Mouse (Mus musculus): Measurements from ENCODE around the gene Med4. TPM values are rescaled to one million over a fixed set of nuclear protein-coding genes. Genes with fewer than 3 reads are reported as not detected.

Med4 gene
- polyA plus RNA-seq, 1 experiment from 2014 or later = 75.4 TPM

GRCm38 (mm10) chr14:73486641-73487040 lies 23.2 kb upstream of the Med4 start:
- H3K4me3 ChIP-seq (ENCODE audit: low read depth, low read length) = no peak overlapping the region
- no peaks in the 10 kb centered on the region for H3K9me3 ChIP-seq (ENCODE audit: control insufficient read depth, low read length)
- 61% methylated on average over 5 of the region's 5 CpGs for WGBS
- ATAC-seq (replicated peaks; ENCODE audit: low FRiP score) = no peak
- H3K27me3 ChIP-seq (replicated peaks; ENCODE audit: control insufficient read depth, insufficient read depth, low read length) = no peaks in the 10 kb centered on the region
- no peak overlapping the region for H3K9ac ChIP-seq (ENCODE audit: low read depth, low read length)
- no peak for DNase-seq (ENCODE audit: low spot score)
- H3K36me3 ChIP-seq (ENCODE audit: control insufficient read depth, insufficient read depth, low read length) = no peaks in the 10 kb centered on the region
- H3K4me2 ChIP-seq = no peak overlapping the region
- no peaks in the 10 kb centered on the region for H3K4me1 ChIP-seq (replicated peaks; ENCODE audit: control insufficient read depth, insufficient read depth, low read length)
- H3K27ac ChIP-seq (ENCODE audit: low read depth, low read length) = no peak overlapping the region

DNA sequence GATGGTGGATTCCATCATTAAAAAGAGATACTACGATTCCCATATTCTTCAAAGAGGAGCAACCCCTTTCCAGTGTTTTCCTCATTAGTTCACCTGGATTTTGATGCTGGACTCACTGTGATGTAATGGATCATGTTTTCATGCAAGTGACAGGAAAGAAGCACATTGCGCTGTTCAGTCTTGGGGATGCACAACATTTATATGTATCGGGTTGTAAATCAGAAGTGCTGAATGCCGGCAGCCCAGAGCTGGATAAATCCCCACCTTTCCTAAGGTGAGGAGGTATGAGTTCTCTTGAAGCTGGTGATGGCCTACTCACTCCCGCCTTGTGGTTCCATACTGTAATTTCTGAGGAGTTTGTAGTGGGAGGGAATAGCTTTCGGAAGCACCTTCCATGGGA lies 16.5 kb upstream of the Med4 start:
- no peaks in the 10 kb centered on the region for H3K27me3 ChIP-seq (replicated peaks; ENCODE audit: control insufficient read depth, insufficient read depth, low read length)
- WGBS = 87% methylated on average over 6 of the region's 6 CpGs
- no peak overlapping the region for H3K4me2 ChIP-seq
- DNase-seq (ENCODE audit: low spot score) (no peak), ATAC-seq (replicated peaks; ENCODE audit: low FRiP score) (no peak)
- no peak overlapping the region for H3K27ac ChIP-seq (ENCODE audit: low read depth, low read length)
- H3K36me3 ChIP-seq (ENCODE audit: control insufficient read depth, insufficient read depth, low read length) = no peaks in the 10 kb centered on the region
- no peak overlapping the region for H3K9ac ChIP-seq (ENCODE audit: low read depth, low read length)
- H3K4me3 ChIP-seq (ENCODE audit: low read depth, low read length) = no peak overlapping the region
- no peaks in the 10 kb centered on the region for H3K9me3 ChIP-seq (ENCODE audit: control insufficient read depth, low read length)
- H3K4me1 ChIP-seq (replicated peaks; ENCODE audit: control insufficient read depth, insufficient read depth, low read length) = no peaks in the 10 kb centered on the region

- DNase-seq (ENCODE audit: low spot score) (no peak), ATAC-seq (replicated peaks; ENCODE audit: low FRiP score) (0 out of 2 replicates have a peak, but pooled peaks have one; percentile 45)
- H3K4me2 ChIP-seq = no peak overlapping the region
- no peaks in the 10 kb centered on the region for H3K27me3 ChIP-seq (replicated peaks; ENCODE audit: control insufficient read depth, insufficient read depth, low read length)
- H3K4me3 ChIP-seq (ENCODE audit: low read depth, low read length) = no peak overlapping the region
- no peaks in the 10 kb centered on the region for H3K4me1 ChIP-seq (replicated peaks; ENCODE audit: control insufficient read depth, insufficient read depth, low read length)
- no peaks in the 10 kb centered on the region for H3K9me3 ChIP-seq (ENCODE audit: control insufficient read depth, low read length)
- H3K9ac ChIP-seq (ENCODE audit: low read depth, low read length) = no peak overlapping the region
- 57% methylated on average over 6 of the region's 6 CpGs for WGBS
- H3K36me3 ChIP-seq (ENCODE audit: control insufficient read depth, insufficient read depth, low read length) = no peaks in the 10 kb centered on the region
- no peak overlapping the region for H3K27ac ChIP-seq (ENCODE audit: low read depth, low read length)
These were observed 15.7 kb upstream of the Med4 start for GRCm38 (mm10) chr14:73494122-73494521.

DNA sequence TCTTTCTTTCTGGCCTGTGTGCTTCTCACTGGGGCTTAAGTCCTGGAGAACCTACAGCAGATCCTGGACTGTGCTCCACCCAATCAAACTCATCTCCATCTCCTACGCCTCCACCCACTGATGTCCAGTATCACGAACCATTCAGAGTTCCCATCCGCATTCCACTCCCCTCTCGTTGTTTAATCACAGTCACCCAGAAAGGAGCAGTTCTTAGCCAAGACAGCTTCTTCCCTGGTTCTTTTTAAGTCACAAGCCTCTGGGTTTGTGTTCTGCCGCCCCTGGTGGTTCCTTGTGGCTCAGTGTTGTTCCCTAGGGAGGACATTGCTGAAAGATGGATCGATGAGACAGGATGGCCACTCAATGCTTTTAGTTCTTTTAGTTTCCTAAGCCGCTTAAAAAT lies 14.1 kb upstream of the Med4 start:
- no peak overlapping the region for H3K4me3 ChIP-seq (ENCODE audit: low read depth, low read length)
- H3K9ac ChIP-seq (ENCODE audit: low read depth, low read length) = no peak overlapping the region
- no peaks in the 10 kb centered on the region for H3K9me3 ChIP-seq (ENCODE audit: control insufficient read depth, low read length)
- H3K4me1 ChIP-seq (replicated peaks; ENCODE audit: control insufficient read depth, insufficient read depth, low read length) = no peaks in the 10 kb centered on the region
- no peaks in the 10 kb centered on the region for H3K36me3 ChIP-seq (ENCODE audit: control insufficient read depth, insufficient read depth, low read length)
- no peak overlapping the region for H3K4me2 ChIP-seq
- H3K27ac ChIP-seq (ENCODE audit: low read depth, low read length) = no peak overlapping the region
- no peaks in the 10 kb centered on the region for H3K27me3 ChIP-seq (replicated peaks; ENCODE audit: control insufficient read depth, insufficient read depth, low read length)
- 70% methylated on average over 7 of the region's 7 CpGs for WGBS
- DNase-seq (ENCODE audit: low spot score) = no peak
- ATAC-seq (replicated peaks; ENCODE audit: low FRiP score) = no peak

- Histone ChIP-seq H3K9ac (ENCODE audit: low read depth, low read length) (no peak overlapping the region), H3K36me3 (ENCODE audit: control insufficient read depth, insufficient read depth, low read length) (no peaks in the 10 kb centered on the region), H3K27ac (ENCODE audit: low read depth, low read length) (no peak overlapping the region), H3K9me3 (ENCODE audit: control insufficient read depth, low read length) (no peaks in the 10 kb centered on the region), H3K4me1 (replicated peaks; ENCODE audit: control insufficient read depth, insufficient read depth, low read length) (peaks cover 5% of the 10 kb centered on the region; the same call in 1 of the 2 replicates), H3K4me3 (ENCODE audit: low read depth, low read length) (no peak overlapping the region), H3K4me2 (no peak overlapping the region), H3K27me3 (replicated peaks; ENCODE audit: control insufficient read depth, insufficient read depth, low read length) (no peaks in the 10 kb centered on the region)
- no peak for ATAC-seq (replicated peaks; ENCODE audit: low FRiP score)
- 86% methylated on average over 9 of the region's 9 CpGs for WGBS
- no peak for DNase-seq (ENCODE audit: low spot score)
These were observed 8.5 kb upstream of the Med4 start for GRCm38 (mm10) chr14:73501283-73501682.

- H3K9ac ChIP-seq (ENCODE audit: low read depth, low read length) = no peak overlapping the region
- H3K4me1 ChIP-seq (replicated peaks; ENCODE audit: control insufficient read depth, insufficient read depth, low read length) = peaks cover 9% of the 10 kb centered on the region; the same call in 1 of the 2 replicates
- no peak overlapping the region for H3K27ac ChIP-seq (ENCODE audit: low read depth, low read length)
- H3K4me3 ChIP-seq (ENCODE audit: low read depth, low read length) = no peak overlapping the region
- no peaks in the 10 kb centered on the region for H3K9me3 ChIP-seq (ENCODE audit: control insufficient read depth, low read length)
- DNase-seq (ENCODE audit: low spot score) (no peak), ATAC-seq (replicated peaks; ENCODE audit: low FRiP score) (no peak)
- no peak overlapping the region for H3K4me2 ChIP-seq
- no peaks in the 10 kb centered on the region for H3K36me3 ChIP-seq (ENCODE audit: control insufficient read depth, insufficient read depth, low read length)
- H3K27me3 ChIP-seq (replicated peaks; ENCODE audit: control insufficient read depth, insufficient read depth, low read length) = no peaks in the 10 kb centered on the region
- 70% methylated on average over 6 of the region's 6 CpGs for WGBS
These were observed 8.1 kb upstream of the Med4 start for GRCm38 (mm10) chr14:73501721-73502120.

DNA sequence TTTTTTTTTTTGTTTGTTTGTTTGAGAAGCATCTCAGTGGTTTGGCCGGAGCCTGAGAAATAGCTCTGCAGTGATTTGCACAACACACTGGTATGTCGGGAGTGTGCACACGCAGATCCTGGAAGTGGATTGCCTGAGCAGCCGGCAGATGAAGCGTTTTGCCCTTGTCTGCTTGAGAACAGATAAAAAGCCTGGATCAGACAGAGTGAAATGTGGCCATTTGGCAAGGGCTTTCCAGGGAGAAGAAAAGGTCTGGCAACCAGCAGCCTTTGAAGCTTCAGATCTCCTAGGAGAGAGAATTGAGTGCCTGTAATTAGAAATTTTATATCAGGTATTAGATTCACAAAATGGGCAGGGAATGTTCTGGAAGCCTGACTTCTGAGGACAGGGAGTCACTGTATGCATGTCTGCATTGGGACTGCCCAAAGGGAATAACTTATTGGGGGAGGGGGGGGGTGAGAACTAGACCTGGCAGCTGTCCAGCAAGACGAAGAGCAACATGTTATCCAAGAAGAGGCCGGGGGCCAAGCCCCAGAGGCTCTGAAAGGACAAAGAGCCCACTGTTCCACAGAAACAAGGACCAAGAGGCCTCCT lies 7.1 kb upstream of the Med4 start:
- Histone ChIP-seq H3K9me3 (ENCODE audit: control insufficient read depth, low read length) (no peaks in the 10 kb centered on the region), H3K36me3 (ENCODE audit: control insufficient read depth, insufficient read depth, low read length) (no peaks in the 10 kb centered on the region), H3K4me2 (no peak overlapping the region), H3K27ac (ENCODE audit: low read depth, low read length) (no peak overlapping the region), H3K4me1 (replicated peaks; ENCODE audit: control insufficient read depth, insufficient read depth, low read length) (peaks cover 9% of the 10 kb centered on the region; the same call in 1 of the 2 replicates), H3K27me3 (replicated peaks; ENCODE audit: control insufficient read depth, insufficient read depth, low read length) (no peaks in the 10 kb centered on the region), H3K9ac (ENCODE audit: low read depth, low read length) (no peak overlapping the region), H3K4me3 (ENCODE audit: low read depth, low read length) (no peak overlapping the region)
- WGBS = 50% methylated on average over 7 of the region's 7 CpGs
- no peak for DNase-seq (ENCODE audit: low spot score)
- ATAC-seq (replicated peaks; ENCODE audit: low FRiP score) = no peak

- no peak overlapping the region for H3K9ac ChIP-seq (ENCODE audit: low read depth, low read length)
- no peak overlapping the region for H3K4me3 ChIP-seq (ENCODE audit: low read depth, low read length)
- H3K4me1 ChIP-seq (replicated peaks; ENCODE audit: control insufficient read depth, insufficient read depth, low read length) = peaks cover 9% of the 10 kb centered on the region; the same call in 1 of the 2 replicates
- H3K9me3 ChIP-seq (ENCODE audit: control insufficient read depth, low read length) = no peaks in the 10 kb centered on the region
- 59% methylated on average over 13 of the region's 13 CpGs for WGBS
- H3K27me3 ChIP-seq (replicated peaks; ENCODE audit: control insufficient read depth, insufficient read depth, low read length) = no peaks in the 10 kb centered on the region
- no peak overlapping the region for H3K4me2 ChIP-seq
- H3K36me3 ChIP-seq (ENCODE audit: control insufficient read depth, insufficient read depth, low read length) = no peaks in the 10 kb centered on the region
- no peak for ATAC-seq (replicated peaks; ENCODE audit: low FRiP score)
- no peak for DNase-seq (ENCODE audit: low spot score)
- no peak overlapping the region for H3K27ac ChIP-seq (ENCODE audit: low read depth, low read length)
These were observed 6.4 kb upstream of the Med4 start for GRCm38 (mm10) chr14:73503237-73503933.

GRCm38 (mm10) chr14:73506283-73506682 lies 3.5 kb upstream of the Med4 start:
- Histone ChIP-seq H3K4me3 (ENCODE audit: low read depth, low read length) (no peak overlapping the region), H3K9ac (ENCODE audit: low read depth, low read length) (no peak overlapping the region), H3K27ac (ENCODE audit: low read depth, low read length) (no peak overlapping the region), H3K36me3 (ENCODE audit: control insufficient read depth, insufficient read depth, low read length) (no peaks in the 10 kb centered on the region), H3K9me3 (ENCODE audit: control insufficient read depth, low read length) (no peaks in the 10 kb centered on the region), H3K4me1 (replicated peaks; ENCODE audit: control insufficient read depth, insufficient read depth, low read length) (peaks cover 15% of the 10 kb centered on the region), H3K4me2 (no peak overlapping the region), H3K27me3 (replicated peaks; ENCODE audit: control insufficient read depth, insufficient read depth, low read length) (no peaks in the 10 kb centered on the region)
- 61% methylated on average over 8 of the region's 8 CpGs for WGBS
- no peak for ATAC-seq (replicated peaks; ENCODE audit: low FRiP score)
- DNase-seq (ENCODE audit: low spot score) = no peak
